Mouse (Mus musculus) MEL (cell line): Measurements from ENCODE around the gene Nat9. TPM values are rescaled to one million over a fixed set of nuclear protein-coding genes. Genes with fewer than 3 reads are reported as not detected.

Source experiments
- DNase-seq: peaks from one replicate; pipeline ENCODE4 v3.0.0; 2011; ENCODE audit warnings: low read depth, low spot score
- H3K27ac ChIP-seq: 2 replicates; pipeline ENCODE4 v1.5.1; 2012; ENCODE audit warnings: low read depth, mild to moderate bottlenecking, control low read depth, low read length, moderate library complexity; ENCODE audit not compliant: control insufficient read depth
- H3K27me3 ChIP-seq, 2 experiments: fragments of 150-350 bp in 1 of 2; sonication (generic) in 1 of 2; 2 replicates each; pipeline ENCODE4 v1.6.1; 2012; ENCODE audit warnings: low read length in 2 of 2, mild to moderate bottlenecking in 2 of 2, improper control_type of control experiment in 1 of 2, moderate library complexity in 1 of 2; ENCODE audit not compliant: insufficient read depth in 2 of 2, control insufficient read depth in 1 of 2
- H3K36me3 ChIP-seq, 2 experiments: 2 replicates each; pipeline ENCODE4 v1.6.1; 2012 to 2014; ENCODE audit warnings: low read length in 2 of 2, improper control_type of control experiment in 1 of 2, inconsistent platforms in 1 of 2, mild to moderate bottlenecking in 1 of 2; ENCODE audit not compliant: insufficient read depth in 2 of 2, control insufficient read depth in 1 of 2
- H3K4me1 ChIP-seq, 2 experiments: fragments of 150-350 bp in 1 of 2; sonication (generic) in 1 of 2; 2 replicates each; pipeline ENCODE4 v1.6.1; 2012; ENCODE audit warnings: low read length in 2 of 2, improper control_type of control experiment in 1 of 2, mild to moderate bottlenecking in 1 of 2; ENCODE audit not compliant: insufficient read depth in 2 of 2, control insufficient read depth in 1 of 2
- H3K4me3 ChIP-seq, 2 experiments: fragments of 150-350 bp in 1 of 2; sonication (generic) in 1 of 2; 2 replicates each; pipeline ENCODE4 v1.5.1; 2012; ENCODE audit warnings: low read depth in 2 of 2, low read length in 2 of 2, mild to moderate bottlenecking in 2 of 2, moderate library complexity in 2 of 2, control low read depth in 1 of 2, improper control_type of control experiment in 1 of 2; ENCODE audit not compliant: control insufficient read depth in 1 of 2, insufficient read depth in 1 of 2
- H3K79me2 ChIP-seq: 2 replicates; pipeline ENCODE4 v1.6.1; 2012; ENCODE audit warnings: mild to moderate bottlenecking, low read length, moderate library complexity; ENCODE audit not compliant: control insufficient read depth, poor library complexity, insufficient read depth
- H3K9ac ChIP-seq: 2 replicates; pipeline ENCODE4 v1.6.1; 2012; ENCODE audit warnings: low read depth, mild to moderate bottlenecking, control low read depth, low read length, moderate library complexity; ENCODE audit not compliant: control insufficient read depth, poor library complexity, severe bottlenecking
- H3K9me3 ChIP-seq: fragments of 150-350 bp; sonication (generic); replicated peaks from 2 replicates; pipeline ENCODE4 v1.6.1; 2012; ENCODE audit warnings: mild to moderate bottlenecking, low read length, improper control_type of control experiment, moderate library complexity; ENCODE audit not compliant: insufficient read depth
- CHD1 ChIP-seq: IDR thresholded peaks from 2 replicates; pipeline ENCODE4 v1.6.1; 2012; ENCODE audit warnings: low read depth, mild to moderate bottlenecking, inconsistent platforms, low read length, improper control_type of control experiment
- CHD2 ChIP-seq: IDR thresholded peaks from 2 replicates; pipeline ENCODE4 v1.6.1; 2011; ENCODE audit warnings: low read length, improper control_type of control experiment
- CTCF ChIP-seq, 3 experiments: IDR thresholded peaks in 2 of 3; conservative IDR thresholded peaks in 1 of 3; 2 replicates each; pipeline ENCODE4 v1.5.1; 2011 to 2012; ENCODE audit warnings: low read length in 3 of 3, low read depth in 2 of 3, mild to moderate bottlenecking in 2 of 3, improper control_type of control experiment in 1 of 3, inconsistent platforms in 1 of 3, mixed read lengths in 1 of 3, moderate library complexity in 1 of 3; ENCODE audit not compliant: control insufficient read depth in 1 of 3, insufficient read depth in 1 of 3, poor library complexity in 1 of 3, severe bottlenecking in 1 of 3
- ETS1 ChIP-seq: IDR thresholded peaks from 2 replicates; pipeline ENCODE4 v1.6.1; 2012; ENCODE audit warnings: low read depth, mild to moderate bottlenecking, inconsistent platforms, low read length, improper control_type of control experiment, moderate library complexity
- GATA1 ChIP-seq: IDR thresholded peaks from 2 replicates; pipeline ENCODE4 v1.6.1; 2011; ENCODE audit warnings: low read depth, low read length, improper control_type of control experiment
- MAFK ChIP-seq: IDR thresholded peaks from 2 replicates; pipeline ENCODE4 v1.6.1; 2011; ENCODE audit warnings: low read depth, mild to moderate bottlenecking, low read length, improper control_type of control experiment, borderline replicate concordance
- MAX ChIP-seq: IDR thresholded peaks from 2 replicates; pipeline ENCODE4 v1.6.1; 2011; ENCODE audit warnings: low read length, improper control_type of control experiment
- MAZ ChIP-seq: IDR thresholded peaks from 2 replicates; pipeline ENCODE4 v1.6.1; 2012; ENCODE audit warnings: low read depth, mild to moderate bottlenecking, inconsistent platforms, low read length, improper control_type of control experiment
- MXI1 ChIP-seq: IDR thresholded peaks from 2 replicates; pipeline ENCODE4 v1.6.1; 2011; ENCODE audit warnings: mild to moderate bottlenecking, low read depth, low read length, improper control_type of control experiment
- NELFE ChIP-seq: IDR thresholded peaks from 2 replicates; pipeline ENCODE4 v1.6.1; 2011; ENCODE audit warnings: low read depth, low read length, improper control_type of control experiment
- POLR2AphosphoS2 ChIP-seq: IDR thresholded peaks from 2 replicates; pipeline ENCODE4 v1.6.1; 2011; ENCODE audit warnings: low read length, improper control_type of control experiment
- POLR2AphosphoS5 ChIP-seq: IDR thresholded peaks from 2 replicates; pipeline ENCODE4 v1.6.1; 2012; ENCODE audit warnings: low read depth, borderline replicate concordance, mild to moderate bottlenecking, inconsistent platforms, low read length, moderate library complexity, mixed read lengths
- RAD21 ChIP-seq: IDR thresholded peaks from 2 replicates; pipeline ENCODE4 v1.6.1; 2011; ENCODE audit warnings: mild to moderate bottlenecking, low read depth, low read length, improper control_type of control experiment
- RCOR1 ChIP-seq: IDR thresholded peaks from 2 replicates; pipeline ENCODE4 v1.6.1; 2012; ENCODE audit warnings: low read depth, mild to moderate bottlenecking, inconsistent platforms, low read length, improper control_type of control experiment
- SIN3A ChIP-seq: IDR thresholded peaks from 2 replicates; pipeline ENCODE4 v1.6.1; 2012; ENCODE audit warnings: low read length, improper control_type of control experiment, inconsistent platforms
- USF1 ChIP-seq: IDR thresholded peaks from 2 replicates; pipeline ENCODE4 v1.6.1; 2014; ENCODE audit warnings: low read depth, mild to moderate bottlenecking, inconsistent platforms, low read length, improper control_type of control experiment, moderate library complexity
- USF2 ChIP-seq, 2 experiments: IDR thresholded peaks; 2 replicates each; pipeline ENCODE4 v1.6.1; 2011 to 2012; ENCODE audit warnings: improper control_type of control experiment in 2 of 2, low read length in 2 of 2, borderline replicate concordance in 1 of 2, inconsistent platforms in 1 of 2, low read depth in 1 of 2, mild to moderate bottlenecking in 1 of 2; ENCODE audit not compliant: insufficient read depth in 1 of 2
- ZKSCAN1 ChIP-seq: IDR thresholded peaks from 2 replicates; pipeline ENCODE4 v1.6.1; 2012; ENCODE audit warnings: low read depth, mild to moderate bottlenecking, inconsistent platforms, low read length, improper control_type of control experiment, moderate library complexity
- polyA plus RNA-seq, 2 experiments: library from polyadenylated mRNA; stranded (reverse) in 1 of 2; unstranded in 1 of 2; fragments of >175 nt in 1 of 2; fragments of >200 nt in 1 of 2; gene quantifications; 2 replicates each; pipeline versions ENCODE4 v1.2.1 to v1.2.4; 2012; ENCODE audit warnings: low replicate concordance in 2 of 2, low read depth in 1 of 2; ENCODE audit not compliant: insufficient read length in 2 of 2, insufficient read depth in 1 of 2, missing spikeins in 1 of 2
- total RNA-seq: library from RNA; depleted of rRNA; stranded (reverse); fragments of 300-350 nt; gene quantifications from 2 replicates; pipeline ENCODE4 v1.2.3, GENCODE M21; 2012

Gene Nat9
- total and polyA plus RNA-seq, 3 experiments, result 46.1 to 92.4 TPM; not detected in 1

GRCm38 (mm10) chr11:115231168-115231915 lies 43.7 kb upstream of the Nat9 start:
- DNase-seq, result no peak

DNA sequence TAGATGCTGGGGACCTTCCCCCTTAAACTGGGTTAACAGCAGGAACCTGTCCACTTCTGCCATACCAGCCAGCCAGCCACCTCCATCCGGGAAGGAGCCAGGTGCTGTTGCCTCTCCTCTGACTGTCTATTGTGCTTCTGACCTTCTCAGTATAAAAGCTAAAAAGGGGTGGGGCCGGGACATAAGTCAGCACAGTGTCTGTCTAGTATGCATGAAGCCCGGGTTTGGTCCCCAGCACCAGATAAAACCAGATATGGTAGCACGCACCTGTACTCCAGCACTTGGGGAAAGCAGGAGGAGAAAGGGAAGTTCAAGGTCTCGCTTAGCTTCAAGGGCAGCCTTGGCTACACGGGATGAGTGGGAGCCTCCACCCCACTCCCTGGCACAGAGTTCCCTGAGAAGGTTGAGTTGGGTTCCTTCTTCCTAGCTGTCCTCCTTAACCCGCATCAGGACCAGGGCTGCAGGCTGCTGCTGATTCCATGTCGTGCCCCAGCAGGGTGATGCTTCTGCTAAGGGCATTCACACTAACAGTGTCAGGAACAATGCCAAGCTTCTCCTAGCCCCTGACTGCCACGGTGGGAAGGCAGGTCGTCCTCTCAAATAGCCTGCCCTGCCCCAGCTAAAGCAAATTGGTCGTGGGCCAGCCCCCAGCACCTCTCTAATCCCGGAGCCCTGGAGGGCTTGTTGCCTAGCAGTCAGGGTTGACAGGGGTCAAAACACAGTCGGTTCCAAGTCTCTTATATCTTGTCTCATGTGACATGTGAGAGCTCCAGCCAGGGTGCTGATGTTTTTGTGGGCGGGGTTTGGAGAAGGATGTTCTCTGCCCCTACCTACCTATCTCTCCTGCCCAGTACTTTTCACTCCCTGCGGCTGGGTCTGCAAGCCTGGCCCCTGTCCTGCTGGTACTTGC lies 41.6 kb upstream of the Nat9 start:
- Histone ChIP-seq H3K4me1 (peaks cover 0 to 6% of the 10 kb centered on the region in 2 experiments; a peak in 2 of 4 replicates), H3K4me3 (no peak overlapping the region), H3K27ac (no peak overlapping the region), H3K79me2 (no peaks in the 10 kb centered on the region), H3K9ac (no peak overlapping the region), H3K36me3 (no peaks in the 10 kb centered on the region; a peak in 1 of 4 replicates), H3K9me3 (no peaks in the 10 kb centered on the region), H3K27me3 (no peaks in the 10 kb centered on the region)
- TF ChIP-seq ETS1 (no peak), MAFK (no peak), USF1 (no peak), SIN3A (no peak), CHD1 (no peak), NELFE (no peak), POLR2AphosphoS5 (no peak), MXI1 (no peak), ZKSCAN1 (no peak), RCOR1 (no peak)
- DNase-seq, result no peak

More at GRCm38 (mm10) chr11:115231168-115231915, 43.7 kb upstream of the Nat9 start:
- Histone ChIP-seq H3K79me2 (no peaks in the 10 kb centered on the region), H3K27ac (no peak overlapping the region), H3K36me3 (no peaks in the 10 kb centered on the region; a peak in 1 of 4 replicates), H3K4me3 (no peak overlapping the region), H3K9me3 (no peaks in the 10 kb centered on the region), H3K9ac (no peak overlapping the region), H3K27me3 (no peaks in the 10 kb centered on the region), H3K4me1 (peaks cover 0 to 3% of the 10 kb centered on the region in 2 experiments; a peak in 2 of 4 replicates)
- TF ChIP-seq MAX (no peak), CTCF (IDR thresholded peaks at IDR 0.05 in 2 of 3, conservative IDR thresholded peaks at IDR 0.05 in 1 of 3; ENCODE audit: control insufficient read depth in 1 of 3, insufficient read depth in 1 of 3, low read depth in 2 of 3, low read length in 3 of 3, poor library complexity in 1 of 3, severe bottlenecking in 1 of 3) (no peak), CHD1 (no peak), CHD2 (no peak), USF2 (IDR thresholded peaks at IDR 0.05; ENCODE audit: borderline replicate concordance in 1 of 2, insufficient read depth in 1 of 2, low read depth in 1 of 2, low read length in 2 of 2) (no peak), RAD21 (no peak), GATA1 (no peak), POLR2AphosphoS2 (no peak), MAZ (no peak)
